Mouse (Mus musculus) right cerebral cortex, postnatal 4 days (tissue): ENCODE measurements around the gene Abcg8.

ENCODE experiments used
- DNase-seq: peaks from one replicate; pipeline ENCODE4 v3.0.0-alpha.2; 2022

Gene Abcg8

GRCm38 (mm10) chr17:84665053-84665452, 11.0 kb upstream of the Abcg8 start:
- DNase-seq: no peak

- no peak for DNase-seq
Measured at GRCm38 (mm10) chr17:84665691-84666090, 10.4 kb upstream of the Abcg8 start.

GRCm38 (mm10) chr17:84667848-84668247, 8.3 kb upstream of the Abcg8 start:
- DNase-seq: no peak

- no peak for DNase-seq
Measured at GRCm38 (mm10) chr17:84672376-84673369, 3.4 kb upstream of the Abcg8 start.

GRCm38 (mm10) chr17:84674048-84674447, 2.1 kb upstream of the Abcg8 start:
- DNase-seq: no peak

GRCm38 (mm10) chr17:84675204-84675603, 898 bp upstream of the Abcg8 start:
- DNase-seq: no peak

- no peak for DNase-seq
Measured at GRCm38 (mm10) chr17:84677595-84677994, 1.5 kb downstream of the Abcg8 start.

- DNase-seq: no peak
Measured at GRCm38 (mm10) chr17:84681670-84682069, 5.6 kb downstream of the Abcg8 start.

GRCm38 (mm10) chr17:84682734-84683717, 6.9 kb downstream of the Abcg8 start, which contains the start of gene Abcg5:
Gene Abcg5 (minus strand): TSS chr17:84683011.
- DNase-seq: no peak

GRCm38 (mm10) chr17:84684284-84684683, 8.2 kb downstream of the Abcg8 start:
- no peak for DNase-seq

GRCm38 (mm10) chr17:84685286-84685685, 9.2 kb downstream of the Abcg8 start:
- DNase-seq: no peak

GRCm38 (mm10) chr17:84687994-84688393, 11.9 kb downstream of the Abcg8 start:
- no peak for DNase-seq

GRCm38 (mm10) chr17:84688834-84689233, 12.7 kb downstream of the Abcg8 start:
- no peak for DNase-seq

- DNase-seq: no peak
Measured at GRCm38 (mm10) chr17:84689316-84689715, 13.2 kb downstream of the Abcg8 start.

- no peak for DNase-seq
Measured at GRCm38 (mm10) chr17:84690111-84690510, 14.0 kb downstream of the Abcg8 start.

- no peak for DNase-seq
Measured at GRCm38 (mm10) chr17:84693741-84694140, 17.6 kb downstream of the Abcg8 start.

- no peak for DNase-seq
Measured at GRCm38 (mm10) chr17:84696537-84696936, 20.4 kb downstream of the Abcg8 start.

GRCm38 (mm10) chr17:84698727-84699126, 22.6 kb downstream of the Abcg8 start:
- peak; percentile 30 for DNase-seq

GRCm38 (mm10) chr17:84707407-84707806, 31.3 kb downstream of the Abcg8 start:
- peak; percentile 37 for DNase-seq

- DNase-seq: no peak
Measured at GRCm38 (mm10) chr17:84708818-84709217, 32.7 kb downstream of the Abcg8 start.

- peak; percentile 59 for DNase-seq
Measured at GRCm38 (mm10) chr17:84709403-84709851, 33.3 kb downstream of the Abcg8 start.

- DNase-seq: no peak
Measured at GRCm38 (mm10) chr17:84713563-84714164, 37.6 kb downstream of the Abcg8 start.

- DNase-seq: no peak
Measured at GRCm38 (mm10) chr17:84714930-84715329, 38.8 kb downstream of the Abcg8 start.
